Mouse (Mus musculus) heart, adult 2 months (tissue): ENCODE results near the gene Nsmce4a. TPM values are rescaled to one million over a fixed set of nuclear protein-coding genes. Genes with fewer than 3 reads are reported as not detected.
A peak's percentile ranks its signal among the peaks of the same experiment; 100 is the strongest.

Source experiments
- DNase-seq, 2 experiments: peaks; one replicate each; pipeline ENCODE4 v3.0.0; 2021
- H3K27ac ChIP-seq: fragments of 200-600 bp; 2 replicates; pipeline ENCODE4 v1.8.1; 2022
- H3K27me3 ChIP-seq: fragments of 200-500 bp; 2 replicates; pipeline ENCODE4 v1.6.1; 2012; ENCODE audit warnings: mild to moderate bottlenecking, low read length, inconsistent platforms, mixed read lengths; ENCODE audit not compliant: control insufficient read depth, insufficient read depth
- H3K36me3 ChIP-seq: fragments of 200-500 bp; 2 replicates; pipeline ENCODE4 v1.6.1; 2012; ENCODE audit warnings: low read length, inconsistent platforms; ENCODE audit not compliant: control insufficient read depth, insufficient read depth
- H3K4me1 ChIP-seq: fragments of 200-500 bp; 2 replicates; pipeline ENCODE4 v1.6.1; 2011; ENCODE audit warnings: low read length; ENCODE audit not compliant: control insufficient read depth, insufficient read depth
- H3K4me3 ChIP-seq: fragments of 200-600 bp; 2 replicates; pipeline ENCODE4 v1.8.1; 2022
- H3K79me2 ChIP-seq: fragments of 200-500 bp; replicated peaks from 2 replicates; pipeline ENCODE4 v1.6.1; 2012; ENCODE audit warnings: mild to moderate bottlenecking, inconsistent platforms, low read length, moderate library complexity, mixed read lengths; ENCODE audit not compliant: control insufficient read depth, insufficient read depth
- H3K9ac ChIP-seq: fragments of 200-500 bp; 2 replicates; pipeline ENCODE4 v1.6.1; 2012; ENCODE audit warnings: low read depth, mild to moderate bottlenecking, control low read depth, inconsistent platforms, low read length, mixed read lengths
- CTCF ChIP-seq: fragments of 200-600 bp; IDR thresholded peaks from 2 replicates; pipeline ENCODE4 v1.8.1; 2022; ENCODE audit warnings: antibody characterized with exemption, mild to moderate bottlenecking, moderate library complexity
- EP300 ChIP-seq: fragments of 200-500 bp; IDR thresholded peaks from 2 replicates; pipeline ENCODE4 v1.6.1; 2011; ENCODE audit warnings: low read depth, low read length, control low read depth; ENCODE audit not compliant: insufficient read depth
- POLR2A ChIP-seq: fragments of 200-500 bp; IDR thresholded peaks from 2 replicates; pipeline ENCODE4 v1.6.1; 2011; ENCODE audit warnings: mild to moderate bottlenecking, low read depth, low read length, control low read depth; ENCODE audit not compliant: insufficient read depth
- WGBS: fragments of 180-500 bp; shearing (Covaris S2); methylation state at CpG from one replicate; pipeline ENCODE4 v1.1.7; 2018; 5-methylcytosine and 5-hydroxymethylcytosine counted together
- intact Hi-C: fragments of 180-260 bp; cut with DNase I; formaldehyde crosslinking; loops from one replicate; pipeline ENCODE4 v1.15.1; 2025
- polyA plus RNA-seq: library from polyadenylated mRNA; depleted of rRNA; stranded (reverse); fragments of >200 nt; gene quantifications from 2 replicates; pipeline ENCODE4 v1.2.3, GENCODE M21; 2012
- total RNA-seq, 2 experiments: library from RNA; stranded (reverse); gene quantifications; 2 replicates each; pipeline ENCODE4 v1.2.3; 2021

Gene Nsmce4a
- total and polyA plus RNA-seq, 3 experiments: 20.0 to 46.0 (median 38.6) TPM

- H3K27me3 ChIP-seq: no peaks in the 10 kb centered on the region
- H3K36me3 ChIP-seq: no peaks in the 10 kb centered on the region; the same call in 1 of the 2 replicates
- H3K9ac ChIP-seq: no peak overlapping the region
- no peak for TF ChIP-seq EP300
- no peak for TF ChIP-seq CTCF
- no peak for TF ChIP-seq POLR2A
- intact Hi-C loops: loop anchor here (2.0 kb wide), 1 partner anchor 14 kb away; no protein-coding TSS in a partner anchor
- 11% methylated on average over 10 of the region's 10 CpGs for WGBS
- peak overlapping the region; percentile 6; the same call in 1 of the 2 replicates for H3K27ac ChIP-seq
- no peak overlapping the region for H3K4me3 ChIP-seq
- no peaks in the 10 kb centered on the region; the same call in 1 of the 2 replicates for H3K79me2 ChIP-seq
- peaks cover 8% of the 10 kb centered on the region for H3K4me1 ChIP-seq
- no peak for DNase-seq
Observed at GRCm38 (mm10) chr7:130576981-130577380, 4.1 kb upstream of the Nsmce4a start.

GRCm38 (mm10) chr7:130574211-130574991 is 1.5 kb upstream of the Nsmce4a start:
- peak in 1 of 2 experiments; percentile 60 for DNase-seq
- Histone ChIP-seq H3K4me3 (no peak overlapping the region), H3K79me2 (no peaks in the 10 kb centered on the region; the same call in 1 of the 2 replicates), H3K9ac (peak overlapping the region; percentile 38), H3K27me3 (no peaks in the 10 kb centered on the region), H3K27ac (peak overlapping the region; percentile 36), H3K36me3 (no peaks in the 10 kb centered on the region; the same call in 1 of the 2 replicates), H3K4me1 (peaks cover 12% of the 10 kb centered on the region)
- no peak for TF ChIP-seq POLR2A
- TF ChIP-seq CTCF: no peak
- TF ChIP-seq EP300: no peak
- intact Hi-C loops: no loop called here
- WGBS: 30% methylated on average over 13 of the region's 13 CpGs

- 94% methylated on average over 10 of the region's 10 CpGs for WGBS
- TF ChIP-seq CTCF (no peak), POLR2A (no peak), EP300 (no peak)
- no peaks in the 10 kb centered on the region for H3K27me3 ChIP-seq
- peaks cover 12% of the 10 kb centered on the region for H3K4me1 ChIP-seq
- H3K36me3 ChIP-seq: no peaks in the 10 kb centered on the region; the same call in 1 of the 2 replicates
- no peak overlapping the region for H3K9ac ChIP-seq
- intact Hi-C loops: no loop called here
- H3K27ac ChIP-seq: peak overlapping the region; percentile 36
- H3K79me2 ChIP-seq: no peaks in the 10 kb centered on the region; the same call in 1 of the 2 replicates
- H3K4me3 ChIP-seq: no peak overlapping the region
- no peak for DNase-seq
Observed at GRCm38 (mm10) chr7:130573746-130574145, 828 bp upstream of the Nsmce4a start.

- 81% methylated on average over 7 of the region's 7 CpGs for WGBS
- intact Hi-C loops: no loop called here
- no peak for DNase-seq
- Histone ChIP-seq H3K36me3 (peaks cover 2% of the 10 kb centered on the region; the same call in 1 of the 2 replicates), H3K4me1 (peaks cover 13% of the 10 kb centered on the region), H3K27me3 (no peaks in the 10 kb centered on the region), H3K9ac (no peak overlapping the region), H3K79me2 (no peaks in the 10 kb centered on the region; the same call in none of the 2 replicates), H3K27ac (no peak overlapping the region; the same call in 1 of the 2 replicates), H3K4me3 (no peak overlapping the region)
- no peak for TF ChIP-seq POLR2A
- TF ChIP-seq EP300: no peak
- TF ChIP-seq CTCF: no peak
Observed at GRCm38 (mm10) chr7:130570472-130570871, 2.4 kb downstream of the Nsmce4a start.

- no peak overlapping the region for H3K9ac ChIP-seq
- peak; percentile 35 to 61 for DNase-seq
- no peaks in the 10 kb centered on the region for H3K27me3 ChIP-seq
- H3K36me3 ChIP-seq: peaks cover 4% of the 10 kb centered on the region; the same call in 1 of the 2 replicates
- H3K27ac ChIP-seq: peak overlapping the region; percentile 82
- no peaks in the 10 kb centered on the region; the same call in 1 of the 2 replicates for H3K79me2 ChIP-seq
- no peak overlapping the region for H3K4me3 ChIP-seq
- intact Hi-C loops: loop anchor here (2.0 kb wide), 1 partner anchor 14 kb away; no protein-coding TSS in a partner anchor
- H3K4me1 ChIP-seq: peaks cover 8% of the 10 kb centered on the region; the same call in 1 of the 2 replicates
- TF ChIP-seq CTCF: no peak
- TF ChIP-seq EP300: peak; percentile 64; the same call in 1 of the 2 replicates
- no peak for TF ChIP-seq POLR2A
- WGBS: 43% methylated on average over 9 of the region's 9 CpGs
Observed at GRCm38 (mm10) chr7:130568783-130569436, 4.0 kb downstream of the Nsmce4a start.
